Mouse (Mus musculus): Measurements from ENCODE around the gene Unc13a.

DNA sequence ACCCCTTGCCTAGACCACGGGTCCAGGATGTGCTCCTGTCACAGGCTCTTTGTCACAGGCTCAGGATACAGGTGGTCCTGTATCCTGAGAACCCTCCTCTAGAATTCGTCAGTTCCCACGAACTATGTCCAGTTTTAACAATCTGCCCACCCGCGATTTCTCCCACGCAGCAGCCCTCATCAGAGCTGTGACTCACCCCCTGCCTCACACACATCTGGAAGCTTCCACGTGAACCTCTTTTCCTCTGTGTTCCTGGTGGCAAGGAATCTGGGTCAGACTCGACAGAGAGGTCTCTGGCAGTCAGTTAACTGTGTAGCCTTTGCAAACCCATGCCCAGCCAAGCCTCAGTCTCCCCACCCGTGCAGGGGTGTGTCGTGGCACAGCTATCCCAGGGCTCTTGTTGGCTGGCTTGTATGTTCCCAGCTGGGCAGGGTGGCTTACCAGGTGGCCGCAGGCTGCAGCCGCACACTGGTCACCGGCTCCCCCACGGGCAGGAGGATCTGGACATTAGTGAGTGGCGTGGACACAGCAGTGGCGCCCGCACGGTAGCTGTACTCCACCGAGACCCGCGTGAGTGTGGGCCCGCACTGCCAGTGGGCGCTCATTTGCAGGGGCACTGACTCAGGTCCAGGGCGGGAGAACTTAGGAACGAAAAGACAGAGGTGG, 37.7 kb upstream of the Unc13a start:
- TF ChIP-seq TAL1 (IDR thresholded peaks at IDR 0.05; ENCODE audit: low read length) = no peak
- TF ChIP-seq GATA1 (IDR thresholded peaks at IDR 0.05; ENCODE audit: low read length) = no peak

All from erythroblast, embryonic 14.5 days (primary cell).